Mouse (Mus musculus) stomach, embryonic 14.5 days (tissue): ENCODE measurements at regions not wholly inside any gene's neighbourhood (a gene's known extent, or its start where the extent isn't known, plus 50 kb on each side); places are given as distances from the start of the nearest gene placed in this dataset.
A peak's percentile ranks its signal among the peaks of the same experiment; 100 is the strongest.

ENCODE experiments used
- ATAC-seq: fragments of 200-750 bp; cut with Nextera tagmentation; 2 replicates; pipeline ENCODE4 v1.8.0; 2017; ENCODE audit warnings: low read depth, moderate TSS enrichment; ENCODE audit not compliant: insufficient number of reproducible peaks, insufficient read depth, low FRiP score
- H3K27ac ChIP-seq: fragments of 300-500 bp; sonication (generic); 2 replicates; pipeline ENCODE4 v1.5.1; 2014; ENCODE audit warnings: mild to moderate bottlenecking, low read length, moderate library complexity, mixed read lengths
- H3K27me3 ChIP-seq: fragments of 300-500 bp; sonication (generic); 2 replicates; pipeline ENCODE4 v1.6.1; 2014; ENCODE audit warnings: low read length, control low read depth, mixed read lengths; ENCODE audit not compliant: control insufficient read depth, insufficient read depth
- H3K36me3 ChIP-seq: fragments of 300-500 bp; sonication (generic); 2 replicates; pipeline ENCODE4 v1.6.1; 2014; ENCODE audit warnings: mild to moderate bottlenecking, control low read depth, low read length, moderate library complexity, mixed read lengths; ENCODE audit not compliant: control insufficient read depth, insufficient read depth
- H3K4me1 ChIP-seq: fragments of 300-500 bp; sonication (generic); 2 replicates; pipeline ENCODE4 v1.6.1; 2014; ENCODE audit warnings: low read length, control low read depth, mixed read lengths; ENCODE audit not compliant: control insufficient read depth, insufficient read depth
- H3K4me2 ChIP-seq: fragments of 300-500 bp; sonication (generic); replicated peaks from 2 replicates; pipeline ENCODE4 v1.6.1; 2014; ENCODE audit warnings: low read depth, low read length, control low read depth
- H3K4me3 ChIP-seq: fragments of 300-500 bp; sonication (generic); 2 replicates; pipeline ENCODE4 v1.5.1; 2014; ENCODE audit warnings: low read depth, low read length, control low read depth
- H3K9ac ChIP-seq: fragments of 300-500 bp; sonication (generic); replicated peaks from 2 replicates; pipeline ENCODE4 v1.6.1; 2014; ENCODE audit warnings: low read depth, mild to moderate bottlenecking, control low read depth, low read length, moderate library complexity, mixed read lengths
- H3K9me3 ChIP-seq: fragments of 300-500 bp; sonication (generic); 2 replicates; pipeline ENCODE4 v1.6.1; 2016; ENCODE audit warnings: low read depth, low read length, control low read depth; ENCODE audit not compliant: control insufficient read depth
- WGBS: fragments of 180-500 bp; shearing (Covaris S2); extraction: QIAGEN DNeasy Blood & Tissue Kit; methylation state at CpG from one replicate; pipeline ENCODE4 v1.1.7; 2014; 5-methylcytosine and 5-hydroxymethylcytosine counted together

DNA sequence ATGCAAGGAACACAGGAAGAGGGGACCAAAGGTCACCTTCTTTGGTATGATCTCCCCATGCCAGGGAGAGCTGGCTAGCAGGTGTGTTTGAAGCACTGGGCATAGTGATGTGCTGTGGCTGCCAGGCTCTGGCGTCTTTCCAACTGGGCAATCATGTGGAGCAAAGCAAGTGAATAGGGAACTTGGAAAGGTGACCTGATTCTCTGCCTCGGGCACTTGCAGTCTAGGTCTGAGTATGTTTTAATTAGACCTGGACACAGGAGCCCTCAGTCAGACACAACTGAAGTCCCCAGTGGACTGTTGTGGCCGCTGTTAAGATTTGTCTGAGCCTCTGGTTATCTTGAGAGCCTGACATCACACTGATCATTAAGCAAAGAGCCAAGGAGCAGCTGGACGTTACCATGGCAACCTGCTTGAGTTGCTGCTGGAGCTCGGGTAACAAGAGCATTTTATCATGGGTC is 153.8 kb upstream of the Ccdc122 start:
- H3K4me3 ChIP-seq = no peak overlapping the region
- WGBS = 11% methylated on average over 5 of the region's 5 CpGs
- no peak overlapping the region for H3K4me2 ChIP-seq
- no peaks in the 10 kb centered on the region for H3K9me3 ChIP-seq
- H3K4me1 ChIP-seq = peaks cover 13% of the 10 kb centered on the region
- H3K9ac ChIP-seq = no peak overlapping the region
- H3K36me3 ChIP-seq = no peaks in the 10 kb centered on the region
- no peaks in the 10 kb centered on the region for H3K27me3 ChIP-seq
- ATAC-seq = peak; percentile 65; the same call in 1 of the 2 replicates
- peak overlapping the region; percentile 28; the same call in 1 of the 2 replicates for H3K27ac ChIP-seq

DNA sequence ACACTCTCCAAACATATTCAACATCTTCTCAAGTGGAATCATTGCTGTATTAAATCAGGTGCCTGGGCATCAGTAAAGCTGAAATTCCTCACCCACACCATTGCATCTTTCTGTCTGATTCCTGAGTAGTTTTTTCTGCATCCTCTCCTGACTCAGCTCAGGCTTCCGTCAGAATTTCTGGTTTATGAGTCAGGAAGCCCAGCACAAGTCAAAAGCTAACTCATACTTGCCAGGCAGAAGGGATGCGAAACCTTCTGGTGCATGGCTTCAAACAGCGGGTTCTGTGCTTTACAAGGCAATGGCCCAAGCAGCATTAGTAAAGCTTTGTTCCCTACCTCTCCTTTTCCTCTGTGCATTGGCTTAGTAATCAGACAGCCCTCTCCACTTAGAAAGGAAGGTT is 155.7 kb upstream of the Ccdc122 start:
- H3K27ac ChIP-seq = no peak overlapping the region
- ATAC-seq = no peak
- no peaks in the 10 kb centered on the region for H3K9me3 ChIP-seq
- no peak overlapping the region for H3K4me3 ChIP-seq
- H3K9ac ChIP-seq = no peak overlapping the region
- peaks cover 13% of the 10 kb centered on the region for H3K4me1 ChIP-seq
- no peaks in the 10 kb centered on the region for H3K36me3 ChIP-seq
- H3K4me2 ChIP-seq = no peak overlapping the region
- whole genome bisulfite sequencing = 92% methylated on average over 3 of the region's 3 CpGs
- no peaks in the 10 kb centered on the region for H3K27me3 ChIP-seq

DNA sequence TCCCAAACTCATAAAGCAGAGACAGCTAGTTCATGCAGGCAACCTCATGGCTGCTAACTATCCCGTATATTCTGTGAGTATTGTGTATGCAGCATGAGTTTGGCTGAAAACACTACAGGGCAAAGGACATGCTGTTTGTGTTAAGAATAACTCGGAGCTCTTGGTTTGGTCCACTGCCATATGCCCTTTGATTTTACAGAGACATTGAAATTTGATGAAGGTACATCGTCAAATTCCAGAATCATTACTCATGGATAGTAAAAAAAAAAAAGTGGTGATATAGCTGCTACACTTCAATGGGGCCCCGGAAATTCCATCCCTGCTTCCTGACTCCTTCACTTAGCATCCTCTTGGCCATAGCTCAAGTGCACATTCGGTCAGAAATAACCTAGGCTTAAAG is 159.3 kb upstream of the Ccdc122 start:
- no peak overlapping the region for H3K9ac ChIP-seq

DNA sequence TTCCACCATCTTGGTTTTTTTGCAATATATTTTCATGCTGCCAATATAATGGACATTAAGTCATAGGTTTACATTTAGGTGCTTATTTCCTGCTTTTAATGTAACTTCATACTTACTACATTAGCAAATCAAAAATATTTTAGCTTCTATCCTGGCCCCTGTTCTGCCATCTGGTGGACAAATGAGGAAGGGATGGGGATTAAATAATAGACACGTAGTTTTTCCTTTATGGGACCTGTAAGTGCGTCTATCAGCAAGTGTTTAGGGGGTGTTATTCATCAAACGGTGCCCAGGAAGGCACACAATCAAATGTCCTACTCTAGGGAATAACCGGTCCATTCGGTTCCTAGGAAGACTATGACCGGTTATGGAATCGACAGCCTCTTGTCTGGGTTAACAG is 160.6 kb upstream of the Ccdc122 start:
- H3K27me3 ChIP-seq = no peaks in the 10 kb centered on the region
- H3K4me3 ChIP-seq = no peak overlapping the region
- no peaks in the 10 kb centered on the region for H3K9me3 ChIP-seq
- WGBS = 45% methylated on average over 7 of the region's 7 CpGs
- H3K4me2 ChIP-seq = no peak overlapping the region
- H3K36me3 ChIP-seq = no peaks in the 10 kb centered on the region
- peaks cover 22% of the 10 kb centered on the region; the same call in 1 of the 2 replicates for H3K4me1 ChIP-seq
- no peak for ATAC-seq
- no peak overlapping the region for H3K9ac ChIP-seq
- H3K27ac ChIP-seq = peak overlapping the region; percentile 90

More for the DNA sequence above, 159.3 kb upstream of the Ccdc122 start:
- H3K27me3 ChIP-seq = no peaks in the 10 kb centered on the region
- no peak overlapping the region for H3K27ac ChIP-seq
- no peaks in the 10 kb centered on the region for H3K36me3 ChIP-seq
- ATAC-seq = no peak
- no peaks in the 10 kb centered on the region for H3K9me3 ChIP-seq
- 57% methylated on average over 5 of the region's 5 CpGs for WGBS
- H3K4me1 ChIP-seq = peaks cover 23% of the 10 kb centered on the region
- no peak overlapping the region for H3K4me3 ChIP-seq
- H3K4me2 ChIP-seq = no peak overlapping the region

DNA sequence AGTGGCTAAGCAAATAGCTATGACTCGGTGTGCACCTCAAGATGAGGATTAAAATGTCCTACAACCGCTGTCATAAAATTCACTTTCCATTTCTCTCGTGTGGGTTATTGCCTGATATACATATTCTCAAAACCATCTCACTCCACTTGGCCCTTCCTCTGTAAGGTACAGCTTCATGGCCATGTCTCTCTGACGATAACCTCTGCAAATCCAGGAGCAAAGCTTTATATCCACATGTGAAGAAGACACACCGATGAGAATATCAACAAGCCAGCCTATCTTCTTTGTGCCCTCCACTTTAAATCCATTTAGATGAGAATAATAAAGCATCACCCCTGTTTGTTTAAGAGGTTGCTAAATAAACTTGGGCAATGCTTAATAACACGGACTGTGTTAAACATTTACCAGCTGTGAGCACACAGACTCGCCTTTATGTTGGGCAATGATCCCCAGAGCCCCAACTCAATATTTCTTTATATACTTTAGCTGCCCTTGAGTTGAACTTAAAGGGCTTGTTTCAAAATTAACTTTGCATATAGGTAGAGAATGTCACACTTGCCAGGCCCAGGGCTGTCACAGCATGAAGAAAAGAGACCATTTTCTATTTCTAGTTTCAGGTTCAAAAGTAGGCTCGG is 161.2 kb upstream of the Ccdc122 start:
- peak; percentile 87 for ATAC-seq
- peaks cover 22% of the 10 kb centered on the region; the same call in 1 of the 2 replicates for H3K4me1 ChIP-seq
- no peaks in the 10 kb centered on the region for H3K36me3 ChIP-seq
- no peak overlapping the region for H3K4me2 ChIP-seq
- H3K4me3 ChIP-seq = no peak overlapping the region
- H3K27me3 ChIP-seq = no peaks in the 10 kb centered on the region
- H3K9ac ChIP-seq = no peak overlapping the region
- no peaks in the 10 kb centered on the region for H3K9me3 ChIP-seq
- 21% methylated on average over 8 of the region's 8 CpGs for WGBS
- H3K27ac ChIP-seq = peak overlapping the region; percentile 90

DNA sequence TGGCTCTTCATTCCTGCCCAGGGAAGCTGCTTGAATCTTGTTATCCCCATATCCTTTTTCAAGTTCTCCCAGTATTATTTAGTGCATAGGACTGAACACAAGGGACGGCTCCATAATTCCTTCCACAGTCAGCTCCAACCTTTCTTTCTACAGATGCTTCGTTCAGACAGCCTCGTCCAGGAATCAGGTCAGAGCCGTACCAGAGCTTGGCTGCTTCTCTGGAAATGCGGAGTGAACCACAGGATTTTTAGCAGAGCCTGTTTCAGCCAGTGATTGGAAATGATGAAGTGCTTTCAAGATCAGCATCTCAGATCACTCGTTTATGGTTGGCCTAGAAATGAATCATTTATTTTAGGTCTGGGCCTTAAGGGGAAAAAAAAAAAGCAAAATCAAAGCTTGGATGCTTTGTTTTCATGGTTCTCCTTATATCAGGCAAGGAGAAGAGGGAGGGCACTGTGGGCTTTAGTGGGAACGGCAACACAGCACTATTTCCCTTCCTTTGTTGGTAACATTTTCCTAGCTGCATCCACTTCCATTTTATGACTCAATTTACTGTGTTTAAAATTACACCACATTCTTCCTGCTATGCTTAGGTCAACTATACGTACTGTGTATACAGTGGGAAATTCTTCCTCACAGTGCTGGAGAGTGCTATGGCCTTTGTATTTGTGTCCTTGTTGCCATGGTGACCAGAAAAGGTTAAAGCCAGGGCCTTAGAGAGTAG is 161.9 kb upstream of the Ccdc122 start:
- Histone ChIP-seq H3K9ac (no peak overlapping the region), H3K27ac (peak overlapping the region; percentile 90), H3K9me3 (no peaks in the 10 kb centered on the region), H3K4me3 (no peak overlapping the region), H3K27me3 (no peaks in the 10 kb centered on the region), H3K4me2 (no peak overlapping the region; the same call in 1 of the 2 replicates), H3K36me3 (no peaks in the 10 kb centered on the region), H3K4me1 (peaks cover 22% of the 10 kb centered on the region; the same call in 1 of the 2 replicates)
- peak; percentile 96 for ATAC-seq
- 13% methylated on average over 8 of the region's 8 CpGs for WGBS

DNA sequence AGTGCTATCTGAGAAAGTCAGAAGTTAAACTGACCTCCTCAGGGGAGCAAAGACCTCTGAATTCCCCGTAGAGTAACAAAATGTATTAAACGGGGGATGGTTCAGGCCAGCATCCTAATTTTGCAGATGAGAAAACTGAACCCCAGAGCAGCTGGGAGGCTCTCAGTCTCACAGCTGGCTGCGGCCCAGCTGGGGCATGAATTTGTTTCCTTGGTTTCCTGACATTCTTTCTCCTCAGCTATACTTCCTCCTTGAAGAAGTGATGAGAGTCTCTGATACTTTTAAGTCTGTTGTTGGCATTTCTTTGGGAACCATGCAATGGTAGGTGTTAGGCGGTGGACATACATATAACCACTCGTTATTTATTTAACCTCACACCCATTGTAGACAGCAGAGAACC is 162.9 kb upstream of the Ccdc122 start:
- Histone ChIP-seq H3K9me3 (no peaks in the 10 kb centered on the region), H3K27me3 (no peaks in the 10 kb centered on the region), H3K4me1 (peaks cover 22% of the 10 kb centered on the region; the same call in 1 of the 2 replicates), H3K4me2 (no peak overlapping the region), H3K27ac (peak overlapping the region; percentile 90), H3K9ac (no peak overlapping the region), H3K4me3 (no peak overlapping the region), H3K36me3 (no peaks in the 10 kb centered on the region)
- 57% methylated on average over 5 of the region's 5 CpGs for WGBS
- ATAC-seq = no peak

DNA sequence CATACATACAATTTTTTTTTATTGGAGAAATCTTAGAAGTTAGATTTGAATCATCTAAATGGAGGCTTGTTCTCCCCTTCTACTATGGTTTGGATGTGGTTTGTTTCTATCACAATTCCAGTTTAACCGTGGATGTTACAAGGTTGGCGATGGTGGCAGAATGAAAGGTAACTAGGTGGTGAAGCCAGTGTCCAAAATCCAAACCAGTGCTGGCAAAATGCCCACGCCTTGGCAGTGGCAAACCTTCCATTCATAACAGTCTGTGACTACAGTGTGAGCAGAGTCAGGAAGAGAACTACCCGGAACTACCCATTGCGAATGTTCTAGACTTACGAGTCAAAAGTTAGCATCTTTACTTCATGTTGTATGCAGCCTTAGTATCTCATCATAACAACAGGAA is 163.6 kb upstream of the Ccdc122 start:
- Histone ChIP-seq H3K4me1 (peaks cover 22% of the 10 kb centered on the region; the same call in 1 of the 2 replicates), H3K27ac (peak overlapping the region; percentile 90), H3K27me3 (no peaks in the 10 kb centered on the region), H3K9me3 (no peaks in the 10 kb centered on the region), H3K9ac (no peak overlapping the region), H3K4me2 (no peak overlapping the region), H3K36me3 (no peaks in the 10 kb centered on the region), H3K4me3 (no peak overlapping the region)
- no peak for ATAC-seq
- WGBS = 94% methylated on average over 6 of the region's 6 CpGs
